Mouse (Mus musculus) kidney, adult 2 months (tissue): ENCODE results near the gene Hk2.

ENCODE experiments used
- CTCF ChIP-seq: fragments of 200-500 bp; conservative IDR thresholded peaks from 2 replicates; pipeline ENCODE4 v1.5.1; 2011; ENCODE audit warnings: low read depth, mild to moderate bottlenecking, control low read depth, low read length, moderate library complexity, mixed read lengths; ENCODE audit not compliant: insufficient read depth, insufficient read length
- POLR2A ChIP-seq: fragments of 200-500 bp; IDR thresholded peaks from one replicate; pipeline ENCODE4 v1.6.1; 2011; ENCODE audit warnings: low read depth, low read length, control low read depth

DNA sequence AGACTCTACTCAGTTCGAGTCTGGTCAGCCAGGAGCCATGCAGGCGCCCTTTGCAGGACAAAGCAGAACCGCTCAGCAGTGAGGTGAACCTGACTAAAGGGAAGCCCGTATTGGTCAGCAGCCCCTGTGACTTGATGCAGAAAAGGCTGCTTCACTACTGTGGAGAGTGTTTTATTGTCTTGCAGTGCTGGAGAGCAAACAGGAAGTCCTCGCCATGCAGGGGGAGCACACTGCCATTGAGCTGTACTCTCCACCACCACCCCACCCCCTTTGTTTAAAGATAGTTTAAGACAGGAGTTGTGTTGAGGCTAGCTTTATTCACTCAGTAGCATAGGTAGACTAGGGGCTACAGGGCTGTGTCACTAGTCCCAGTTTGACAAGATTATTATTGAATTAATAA is 69.0 kb downstream of the Hk2 start, which contains the start of gene Pole4:
- TF ChIP-seq CTCF = no peak
- TF ChIP-seq POLR2A = no peak
